Mouse (Mus musculus) midbrain, embryonic 10.5 days (tissue): ENCODE measurements around the gene Rtraf. TPM values are rescaled to one million over a fixed set of nuclear protein-coding genes. Genes with fewer than 3 reads are reported as not detected.

Experiments used
- DNase-seq: peaks from one replicate; pipeline ENCODE4 v3.0.0-alpha.2; 2017; ENCODE audit warnings: low spot score
- H3K27ac ChIP-seq: fragments of 300-500 bp; sonication (generic); replicated peaks from 2 replicates; pipeline ENCODE4 v1.5.1; 2016; ENCODE audit warnings: mild to moderate bottlenecking
- H3K27me3 ChIP-seq: fragments of 300-500 bp; sonication (generic); 2 replicates; pipeline ENCODE4 v1.6.1; 2016; ENCODE audit warnings: low read depth, mild to moderate bottlenecking; ENCODE audit not compliant: poor library complexity, severe bottlenecking
- H3K36me3 ChIP-seq: fragments of 300-500 bp; sonication (generic); 2 replicates; pipeline ENCODE4 v1.6.1; 2016; ENCODE audit warnings: mild to moderate bottlenecking, moderate library complexity
- H3K4me1 ChIP-seq: fragments of 300-500 bp; sonication (generic); 2 replicates; pipeline ENCODE4 v1.6.1; 2016
- H3K4me3 ChIP-seq: fragments of 300-500 bp; sonication (generic); 2 replicates; pipeline ENCODE4 v1.5.1; 2016; ENCODE audit warnings: mild to moderate bottlenecking, moderate library complexity
- H3K9me3 ChIP-seq: fragments of 300-500 bp; sonication (generic); replicated peaks from 2 replicates; pipeline ENCODE4 v1.6.1; 2016; ENCODE audit warnings: mild to moderate bottlenecking
- WGBS: fragments of 180-500 bp; shearing (Covaris S2); methylation state at CpG from one replicate; pipeline ENCODE4 v1.1.7; 2016; 5-methylcytosine and 5-hydroxymethylcytosine counted together
- polyA plus RNA-seq: library from polyadenylated mRNA; unstranded; fragments of >200 nt; fragmentation: Nextera tagmentation; extraction: Ambion mirVana; gene quantifications from 2 replicates; pipeline ENCODE4 v1.2.1, GENCODE M21; 2016

Rtraf gene
- polyA plus RNA-seq, 1 experiment from 2014 or later: 237 TPM

GRCm38 (mm10) chr14:19821686-19822085 lies 1.9 kb downstream of the Rtraf start:
- DNase-seq: no peak
- H3K4me3 ChIP-seq: no peak overlapping the region
- WGBS: 96% methylated on average over 5 of the region's 5 CpGs
- H3K36me3 ChIP-seq: peaks cover 51% of the 10 kb centered on the region
- H3K9me3 ChIP-seq: peaks cover 5% of the 10 kb centered on the region; the same call in 1 of the 2 replicates
- no peaks in the 10 kb centered on the region for H3K27me3 ChIP-seq
- no peak overlapping the region for H3K27ac ChIP-seq
- H3K4me1 ChIP-seq: peaks cover 27% of the 10 kb centered on the region

GRCm38 (mm10) chr14:19817949-19818348 lies 5.7 kb downstream of the Rtraf start:
- Histone ChIP-seq H3K4me3 (no peak overlapping the region), H3K4me1 (peaks cover 7% of the 10 kb centered on the region), H3K36me3 (peaks cover 86% of the 10 kb centered on the region), H3K27me3 (no peaks in the 10 kb centered on the region), H3K27ac (no peak overlapping the region), H3K9me3 (peaks cover 5% of the 10 kb centered on the region; the same call in 1 of the 2 replicates)
- peak; percentile 74 for DNase-seq
- 15% methylated on average over 1 of the region's 1 CpGs for WGBS

GRCm38 (mm10) chr14:19813061-19813460 lies 10.6 kb downstream of the Rtraf start:
- peaks cover 75% of the 10 kb centered on the region for H3K36me3 ChIP-seq
- DNase-seq: no peak
- 81% methylated on average over 2 of the region's 2 CpGs for WGBS

GRCm38 (mm10) chr14:19809934-19810333 lies 13.7 kb downstream of the Rtraf start:
- Histone ChIP-seq H3K36me3 (peaks cover 50% of the 10 kb centered on the region), H3K4me1 (no peaks in the 10 kb centered on the region), H3K4me3 (no peak overlapping the region), H3K27ac (no peak overlapping the region), H3K27me3 (no peaks in the 10 kb centered on the region), H3K9me3 (no peaks in the 10 kb centered on the region)
- no peak for DNase-seq
- 92% methylated on average over 10 of the region's 10 CpGs for WGBS

More at GRCm38 (mm10) chr14:19813061-19813460, 10.6 kb downstream of the Rtraf start:
- Histone ChIP-seq H3K4me3 (no peak overlapping the region), H3K27me3 (no peaks in the 10 kb centered on the region), H3K4me1 (no peaks in the 10 kb centered on the region), H3K9me3 (no peaks in the 10 kb centered on the region), H3K27ac (no peak overlapping the region)

- peaks cover 3% of the 10 kb centered on the region; the same call in 1 of the 2 replicates for H3K4me1 ChIP-seq
- peaks cover 30% of the 10 kb centered on the region for H3K36me3 ChIP-seq
- H3K27me3 ChIP-seq: no peaks in the 10 kb centered on the region
- DNase-seq: no peak
- H3K27ac ChIP-seq: no peak overlapping the region
- no peak overlapping the region for H3K4me3 ChIP-seq
- H3K9me3 ChIP-seq: no peaks in the 10 kb centered on the region
- 88% methylated on average over 2 of the region's 2 CpGs for WGBS
Observed at GRCm38 (mm10) chr14:19807858-19808257, 15.8 kb downstream of the Rtraf start.

- H3K4me1 ChIP-seq: peaks cover 3% of the 10 kb centered on the region; the same call in 1 of the 2 replicates
- H3K36me3 ChIP-seq: peaks cover 25% of the 10 kb centered on the region
- 94% methylated on average over 3 of the region's 3 CpGs for WGBS
- DNase-seq: no peak
- no peak overlapping the region for H3K27ac ChIP-seq
- no peaks in the 10 kb centered on the region for H3K9me3 ChIP-seq
- no peak overlapping the region for H3K4me3 ChIP-seq
- no peaks in the 10 kb centered on the region for H3K27me3 ChIP-seq
Observed at GRCm38 (mm10) chr14:19807339-19807738, 16.3 kb downstream of the Rtraf start.

GRCm38 (mm10) chr14:19803623-19804022 lies 20.0 kb downstream of the Rtraf start:
- no peaks in the 10 kb centered on the region for H3K9me3 ChIP-seq
- DNase-seq: no peak
- 45% methylated on average over 10 of the region's 10 CpGs for WGBS
- H3K4me1 ChIP-seq: peaks cover 7% of the 10 kb centered on the region; the same call in 1 of the 2 replicates
- H3K27me3 ChIP-seq: no peaks in the 10 kb centered on the region
- H3K4me3 ChIP-seq: no peak overlapping the region
- peaks cover under 1% of the 10 kb centered on the region; the same call in 1 of the 2 replicates for H3K36me3 ChIP-seq
- no peak overlapping the region for H3K27ac ChIP-seq

GRCm38 (mm10) chr14:19803222-19803621 lies 20.4 kb downstream of the Rtraf start:
- H3K36me3 ChIP-seq: peaks cover 5% of the 10 kb centered on the region; the same call in 1 of the 2 replicates
- no peaks in the 10 kb centered on the region for H3K9me3 ChIP-seq
- no peak overlapping the region for H3K27ac ChIP-seq
- no peak overlapping the region for H3K4me3 ChIP-seq
- peaks cover 7% of the 10 kb centered on the region; the same call in 1 of the 2 replicates for H3K4me1 ChIP-seq
- 60% methylated on average over 4 of the region's 4 CpGs for WGBS
- no peaks in the 10 kb centered on the region for H3K27me3 ChIP-seq
- DNase-seq: no peak

- H3K4me1 ChIP-seq: peaks cover 7% of the 10 kb centered on the region; the same call in 1 of the 2 replicates
Observed at GRCm38 (mm10) chr14:19801474-19802215, 22.0 kb downstream of the Rtraf start.

GRCm38 (mm10) chr14:19800485-19800884 lies 23.1 kb downstream of the Rtraf start:
- WGBS: 58% methylated on average over 2 of the region's 2 CpGs

More at GRCm38 (mm10) chr14:19801474-19802215, 22.0 kb downstream of the Rtraf start:
- DNase-seq: no peak
- no peaks in the 10 kb centered on the region for H3K9me3 ChIP-seq
- no peaks in the 10 kb centered on the region for H3K27me3 ChIP-seq
- H3K36me3 ChIP-seq: peaks cover 6% of the 10 kb centered on the region; the same call in 1 of the 2 replicates
- 86% methylated on average over 8 of the region's 8 CpGs for WGBS
- no peak overlapping the region for H3K27ac ChIP-seq
- H3K4me3 ChIP-seq: no peak overlapping the region

GRCm38 (mm10) chr14:19796541-19797304 lies 26.9 kb downstream of the Rtraf start:
- Histone ChIP-seq H3K4me1 (0 out of 2 replicates have a peak, but pooled peaks cover 3% of the 10 kb centered on the region), H3K27me3 (no peaks in the 10 kb centered on the region)

More at GRCm38 (mm10) chr14:19800485-19800884, 23.1 kb downstream of the Rtraf start:
- Histone ChIP-seq H3K4me1 (peaks cover 7% of the 10 kb centered on the region; the same call in 1 of the 2 replicates), H3K27ac (no peak overlapping the region), H3K9me3 (no peaks in the 10 kb centered on the region), H3K27me3 (no peaks in the 10 kb centered on the region), H3K36me3 (peaks cover 6% of the 10 kb centered on the region; the same call in 1 of the 2 replicates), H3K4me3 (no peak overlapping the region)
- no peak for DNase-seq

GRCm38 (mm10) chr14:19794881-19795280 lies 28.7 kb downstream of the Rtraf start:
- Histone ChIP-seq H3K9me3 (no peaks in the 10 kb centered on the region), H3K27me3 (no peaks in the 10 kb centered on the region), H3K4me3 (no peak overlapping the region), H3K4me1 (0 out of 2 replicates have a peak, but pooled peaks cover under 1% of the 10 kb centered on the region), H3K27ac (no peak overlapping the region), H3K36me3 (peaks cover 10% of the 10 kb centered on the region; the same call in 1 of the 2 replicates)
- 73% methylated on average over 4 of the region's 4 CpGs for WGBS
- no peak for DNase-seq

More at GRCm38 (mm10) chr14:19796541-19797304, 26.9 kb downstream of the Rtraf start:
- DNase-seq: no peak
- peaks cover 6% of the 10 kb centered on the region; the same call in 1 of the 2 replicates for H3K36me3 ChIP-seq
- no peak overlapping the region for H3K4me3 ChIP-seq
- H3K27ac ChIP-seq: no peak overlapping the region
- H3K9me3 ChIP-seq: no peaks in the 10 kb centered on the region
- 88% methylated on average over 18 of the region's 18 CpGs for WGBS
